ENCODE assay signal across 8 mouse cellular contexts in genomic region chr17:34959130-34959778, GRCm38 (mm10). TPM values are rescaled to one million over a fixed set of nuclear protein-coding genes. Genes with fewer than 3 reads are reported as not detected.
DNase-seq lines count a peak whose midpoint lies in the region; ATAC-seq and TF ChIP-seq lines count a peak whose summit lies in the region.
"Not testable (repeated sequence)": the region's sequence is repeated elsewhere in the genome, so short reads cannot be mapped to it uniquely, and the experiment has no call there.

Gene Hspa1b, minus strand, starts transcription at chr17:34959238.

- not testable (repeated sequence) for H3K36me3 ChIP-seq in hindbrain, postnatal 0 days (ENCODE audit: insufficient read depth, low read length)

- TF ChIP-seq CTCF in hindbrain, postnatal 0 days (IDR thresholded peaks at IDR 0.05; ENCODE audit: low read depth), result not testable (repeated sequence)

- H3K9ac ChIP-seq in hindbrain, postnatal 0 days (replicated peaks; ENCODE audit: low read length), result 0 out of 2 replicates have a peak within 1 kb of the TSS, but pooled peaks have one; percentile 3

- H3K4me1 ChIP-seq in hindbrain, postnatal 0 days (ENCODE audit: insufficient read depth, low read length), result not testable (repeated sequence)

- peak; percentile 95 for ATAC-seq in hindbrain, postnatal 0 days

- not testable (repeated sequence) for H3K27me3 ChIP-seq in hindbrain, postnatal 0 days (ENCODE audit: insufficient read depth, low read length)

- DNase-seq in ZHBTc4 (ENCODE audit: low read depth, low spot score), result peak; percentile 94
- DNase-seq in embryo, embryonic 10.5 days (ENCODE audit: low spot score), result peak; percentile 92
- peak; percentile 61 for DNase-seq in gastrocnemius, postnatal 10 days
- peak; percentile 76 for DNase-seq in hindbrain, postnatal 0 days (ENCODE audit: low spot score)
- peak; percentile 75 to 81 for DNase-seq in left cerebral cortex, adult 18-20 months (ENCODE audit: low spot score in 2 of 2)
- peak; percentile 93 for DNase-seq in lung, postnatal 36 days
- DNase-seq in retina, embryonic 14.5 days (ENCODE audit: low spot score), result peak; percentile 80
- DNase-seq in thymus, postnatal 4 days, result peak; percentile 75

- H3K9me3 ChIP-seq in hindbrain, postnatal 0 days (ENCODE audit: low read length), result not testable (repeated sequence)

- peak within 1 kb of the TSS; percentile 70 for H3K27ac ChIP-seq in hindbrain, postnatal 0 days

- H3K4me2 ChIP-seq in hindbrain, postnatal 0 days (ENCODE audit: low read depth, low read length), result peak within 1 kb of the TSS; percentile 66

- H3K4me3 ChIP-seq in hindbrain, postnatal 0 days (ENCODE audit: low read length), result peak within 1 kb of the TSS; percentile 41

- WGBS in hindbrain, postnatal 0 days, result 2% methylated on average over 27 of the region's 32 CpGs

RNA-seq across cellular contexts. Expression of gene Hspa1b, which starts in this region (rescaled TPM):
- total RNA-seq in gastrocnemius, postnatal 10 days (2021), result 1 to 10 TPM; 2.2 to 4.3 TPM
- total RNA-seq in hindbrain, postnatal 0 days (2014; rRNA removed), result 15.2 and 20.4 TPM in 2 replicates
- polyA plus RNA-seq in hindbrain, postnatal 0 days (2015; fragmentation: Nextera tagmentation; extraction: Ambion mirVana), result 0.51 and 0.55 TPM in 2 replicates
- 10 to 100 TPM; 21.5 to 31.4 TPM for total RNA-seq in left cerebral cortex, adult 18-20 months (2021)

Comparison
In these comparisons a context has a peak if more than half of its experiments do, and no peak if none do; other contexts are left out.
1. Peak in every context shown above with its lines: DNase-seq, ATAC-seq, H3K4me3 ChIP-seq and H3K27ac ChIP-seq.